8 mouse cellular contexts compared by ENCODE assay signal in genomic region chr6:144710816-144711215, GRCm38 (mm10).
DNase-seq lines count a peak whose midpoint lies in the region; ATAC-seq lines count a peak whose summit lies in the region.

No protein-coding gene starts in this region.

- H3K27ac ChIP-seq in intestine, embryonic 15.5 days = peak overlapping the region; percentile 27; the same call in 1 of the 2 replicates
- no peak overlapping the region for H3K27ac ChIP-seq in forebrain, embryonic 11.5 days (ENCODE audit: low read depth, low read length)

- H3K9ac ChIP-seq in intestine, embryonic 15.5 days = no peak overlapping the region
- no peak overlapping the region for H3K9ac ChIP-seq in forebrain, embryonic 11.5 days (ENCODE audit: low read length)

- no peaks in the 10 kb centered on the region for H3K27me3 ChIP-seq in intestine, embryonic 15.5 days (replicated peaks)
- no peaks in the 10 kb centered on the region for H3K27me3 ChIP-seq in forebrain, embryonic 11.5 days (ENCODE audit: control insufficient read depth, insufficient read depth, low read length)

- no peaks in the 10 kb centered on the region for H3K9me3 ChIP-seq in intestine, embryonic 15.5 days
- H3K9me3 ChIP-seq in forebrain, embryonic 11.5 days (ENCODE audit: control insufficient read depth, low read length) = no peaks in the 10 kb centered on the region

- peak; percentile 71 for ATAC-seq in intestine, embryonic 15.5 days
- ATAC-seq in forebrain, embryonic 11.5 days (replicated peaks; ENCODE audit: low FRiP score) = no peak

- intact Hi-C loops in left cerebral cortex, postnatal 25 days (cut with DNase I) = no loop called here
- intact Hi-C loops in left cerebral cortex, postnatal 10 days (cut with DNase I) = no loop called here

- 19% methylated on average over 5 of the region's 5 CpGs for WGBS in intestine, embryonic 15.5 days
- 66% methylated on average over 5 of the region's 5 CpGs for WGBS in forebrain, embryonic 11.5 days

- H3K36me3 ChIP-seq in intestine, embryonic 15.5 days = no peaks in the 10 kb centered on the region
- H3K36me3 ChIP-seq in forebrain, embryonic 11.5 days (ENCODE audit: control insufficient read depth, insufficient read depth, low read length) = no peaks in the 10 kb centered on the region

- DNase-seq in left cerebral cortex, postnatal 25 days (ENCODE audit: low spot score in 2 of 2) = peak; percentile 11 to 28
- DNase-seq in left cerebral cortex, postnatal 10 days (ENCODE audit: extremely low spot score in 1 of 2, low spot score in 2 of 2) = no peak
- DNase-seq in fibroblast of lung, adult 2 months (ENCODE audit: low read depth) = peak; percentile 65
- DNase-seq in lung, postnatal 36 days = peak; percentile 78
- no peak for DNase-seq in forebrain, embryonic 11.5 days (ENCODE audit: low spot score)
- no peak for DNase-seq in cerebellum, adult 9-11 months
- no peak for DNase-seq in retina, postnatal 1 day

- no peak overlapping the region for H3K4me2 ChIP-seq in intestine, embryonic 15.5 days (replicated peaks)
- H3K4me2 ChIP-seq in forebrain, embryonic 11.5 days (ENCODE audit: low read depth, low read length, severe bottlenecking) = no peak overlapping the region

- no peaks in the 10 kb centered on the region; the same call in 1 of the 2 replicates for H3K4me1 ChIP-seq in intestine, embryonic 15.5 days (replicated peaks)
- peaks cover 4% of the 10 kb centered on the region; the same call in 1 of the 2 replicates for H3K4me1 ChIP-seq in forebrain, embryonic 11.5 days (replicated peaks; ENCODE audit: control insufficient read depth, insufficient read depth, low read length)

- H3K4me3 ChIP-seq in intestine, embryonic 15.5 days (replicated peaks) = no peak overlapping the region
- H3K4me3 ChIP-seq in forebrain, embryonic 11.5 days (ENCODE audit: low read depth, low read length) = no peak overlapping the region

Comparison
In these comparisons a context has a peak if more than half of its experiments do, and no peak if none do; other contexts are left out.
1. DNase-seq: peak in left cerebral cortex, postnatal 25 days (2 of 2), fibroblast of lung, adult 2 months (single experiment) and lung, postnatal 36 days (single experiment); none in left cerebral cortex, postnatal 10 days (0 of 2), forebrain, embryonic 11.5 days (single experiment), cerebellum, adult 9-11 months (single experiment) and retina, postnatal 1 day (single experiment).